Mouse (Mus musculus) heart, embryonic 11.5 days (tissue): Measurements from ENCODE around the gene Ripk3. TPM values are rescaled to one million over a fixed set of nuclear protein-coding genes. Genes with fewer than 3 reads are reported as not detected.

Experiments
- ATAC-seq: fragments of 200-750 bp; cut with Nextera tagmentation; replicated peaks from 2 replicates; pipeline ENCODE4 v1.8.0; 2017; ENCODE audit warnings: moderate library complexity; ENCODE audit not compliant: insufficient number of reproducible peaks, low FRiP score, low TSS enrichment
- H3K27ac ChIP-seq: fragments of 300-500 bp; sonication (generic); 2 replicates; pipeline ENCODE4 v1.5.1; 2014; ENCODE audit warnings: mild to moderate bottlenecking, low read depth, low read length
- H3K27me3 ChIP-seq: fragments of 300-500 bp; sonication (generic); 2 replicates; pipeline ENCODE4 v1.6.1; 2014; ENCODE audit warnings: mild to moderate bottlenecking, low read length, mixed read lengths; ENCODE audit not compliant: control insufficient read depth, insufficient read depth
- H3K36me3 ChIP-seq: fragments of 300-500 bp; sonication (generic); 2 replicates; pipeline ENCODE4 v1.6.1; 2014; ENCODE audit warnings: mild to moderate bottlenecking, low read length, moderate library complexity, mixed read lengths; ENCODE audit not compliant: control insufficient read depth, insufficient read depth
- H3K4me1 ChIP-seq: fragments of 300-500 bp; sonication (generic); 2 replicates; pipeline ENCODE4 v1.6.1; 2014; ENCODE audit warnings: low read length; ENCODE audit not compliant: control insufficient read depth, insufficient read depth
- H3K4me2 ChIP-seq: fragments of 300-500 bp; sonication (generic); 2 replicates; pipeline ENCODE4 v1.6.1; 2014; ENCODE audit warnings: mild to moderate bottlenecking, moderate library complexity
- H3K4me3 ChIP-seq: fragments of 300-500 bp; sonication (generic); 2 replicates; pipeline ENCODE4 v1.5.1; 2014; ENCODE audit warnings: low read depth, low read length
- H3K9ac ChIP-seq: fragments of 300-500 bp; sonication (generic); 2 replicates; pipeline ENCODE4 v1.6.1; 2014; ENCODE audit warnings: mild to moderate bottlenecking, low read depth, low read length, moderate library complexity
- H3K9me3 ChIP-seq: fragments of 300-500 bp; sonication (generic); replicated peaks from 2 replicates; pipeline ENCODE4 v1.6.1; 2016; ENCODE audit warnings: low read length; ENCODE audit not compliant: control insufficient read depth
- WGBS: fragments of 180-500 bp; shearing (Covaris S2); extraction: QIAGEN DNeasy Blood & Tissue Kit; methylation state at CpG from one replicate; pipeline ENCODE4 v1.1.7; 2014; ENCODE audit not compliant: insufficient replicate concordance; 5-methylcytosine and 5-hydroxymethylcytosine counted together
- polyA plus RNA-seq: library from polyadenylated mRNA; unstranded; fragments of >200 nt; fragmentation: Nextera tagmentation; extraction: Ambion mirVana; gene quantifications from 2 replicates; pipeline ENCODE4 v1.2.1, GENCODE M21; 2014

The Ripk3 gene
- polyA plus RNA-seq, 1 experiment from 2014 or later: 19.6 TPM

DNA sequence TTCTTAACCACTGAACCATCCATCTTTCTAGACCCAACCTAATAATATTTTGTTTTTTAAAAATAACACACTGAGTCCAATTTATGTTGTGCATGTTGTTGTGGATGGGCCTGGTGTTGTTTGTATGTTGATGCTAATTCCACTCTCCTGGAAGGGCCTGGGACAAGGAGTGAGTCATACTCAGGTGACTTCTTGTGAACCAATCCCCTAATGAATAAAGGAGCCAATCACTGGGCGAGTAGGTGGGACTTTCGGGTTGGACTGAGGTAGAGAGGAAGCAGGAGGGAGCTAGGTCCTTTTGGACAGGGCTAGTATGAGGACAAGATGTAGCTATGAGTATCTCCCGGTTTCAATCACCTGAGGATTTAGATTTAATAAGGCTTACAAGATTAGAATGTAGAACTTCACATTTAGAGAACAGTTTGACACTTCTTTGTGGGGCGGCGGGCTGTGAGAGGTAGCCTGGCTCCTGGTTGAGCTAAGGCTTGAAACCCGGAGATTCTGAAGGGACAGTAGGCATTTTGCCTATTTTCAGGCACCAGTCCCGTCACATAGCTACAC is 31.3 kb upstream of the Ripk3 start:
- no peak overlapping the region for H3K4me2 ChIP-seq
- H3K36me3 ChIP-seq: no peaks in the 10 kb centered on the region
- ATAC-seq: no peak
- H3K9ac ChIP-seq: no peak overlapping the region
- H3K4me1 ChIP-seq: peaks cover 8% of the 10 kb centered on the region
- H3K9me3 ChIP-seq: no peaks in the 10 kb centered on the region
- no peak overlapping the region for H3K4me3 ChIP-seq
- no peak overlapping the region for H3K27ac ChIP-seq
- WGBS: 70% methylated on average over 7 of the region's 7 CpGs
- no peaks in the 10 kb centered on the region for H3K27me3 ChIP-seq

DNA sequence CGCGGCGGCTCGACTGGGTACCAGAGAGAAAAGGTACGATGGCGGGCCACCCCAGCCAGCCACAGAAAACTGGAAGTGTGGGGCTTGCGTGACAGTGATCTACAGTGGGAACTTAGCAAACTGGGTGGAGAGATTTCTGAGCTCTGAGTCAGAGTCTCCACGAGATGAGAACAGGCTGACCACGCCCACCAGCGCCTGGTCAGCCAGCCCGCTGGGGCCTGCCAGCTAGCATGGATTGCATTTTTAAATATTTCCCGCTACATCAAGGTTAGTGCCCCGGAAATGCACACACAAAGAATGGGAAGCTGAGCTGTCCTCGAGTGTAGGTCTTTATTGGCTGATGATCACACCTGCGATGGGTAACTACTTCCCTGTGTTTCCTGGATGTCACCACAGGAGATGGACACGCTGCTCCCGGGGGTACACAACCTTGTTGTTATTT is 26.7 kb upstream of the Ripk3 start:
- no peaks in the 10 kb centered on the region for H3K36me3 ChIP-seq
- H3K27me3 ChIP-seq: no peaks in the 10 kb centered on the region
- peak; percentile 35; the same call in 1 of the 2 replicates for ATAC-seq
- H3K27ac ChIP-seq: no peak overlapping the region
- peak overlapping the region; percentile 60 for H3K4me2 ChIP-seq
- H3K4me1 ChIP-seq: no peaks in the 10 kb centered on the region
- WGBS: 22% methylated on average over 17 of the region's 17 CpGs
- peak overlapping the region; percentile 49 for H3K4me3 ChIP-seq
- no peaks in the 10 kb centered on the region for H3K9me3 ChIP-seq
- H3K9ac ChIP-seq: peak overlapping the region; percentile 59

- WGBS: 14% methylated on average over 16 of the region's 16 CpGs
- no peaks in the 10 kb centered on the region for H3K4me1 ChIP-seq
- no peak overlapping the region for H3K27ac ChIP-seq
- H3K27me3 ChIP-seq: no peaks in the 10 kb centered on the region
- no peaks in the 10 kb centered on the region for H3K36me3 ChIP-seq
- no peak for ATAC-seq
- no peaks in the 10 kb centered on the region for H3K9me3 ChIP-seq
- peak overlapping the region; percentile 60 for H3K4me2 ChIP-seq
- H3K9ac ChIP-seq: peak overlapping the region; percentile 59
- peak overlapping the region; percentile 49 for H3K4me3 ChIP-seq
Measured at GRCm38 (mm10) chr14:55814885-55815284, 26.2 kb upstream of the Ripk3 start.

GRCm38 (mm10) chr14:55795380-55796163 is 6.9 kb upstream of the Ripk3 start:
- Histone ChIP-seq H3K9ac (no peak overlapping the region), H3K36me3 (no peaks in the 10 kb centered on the region), H3K4me1 (no peaks in the 10 kb centered on the region), H3K27me3 (no peaks in the 10 kb centered on the region), H3K9me3 (no peaks in the 10 kb centered on the region), H3K4me3 (no peak overlapping the region), H3K4me2 (no peak overlapping the region), H3K27ac (no peak overlapping the region)
- no peak for ATAC-seq
- WGBS: 69% methylated on average over 15 of the region's 15 CpGs

DNA sequence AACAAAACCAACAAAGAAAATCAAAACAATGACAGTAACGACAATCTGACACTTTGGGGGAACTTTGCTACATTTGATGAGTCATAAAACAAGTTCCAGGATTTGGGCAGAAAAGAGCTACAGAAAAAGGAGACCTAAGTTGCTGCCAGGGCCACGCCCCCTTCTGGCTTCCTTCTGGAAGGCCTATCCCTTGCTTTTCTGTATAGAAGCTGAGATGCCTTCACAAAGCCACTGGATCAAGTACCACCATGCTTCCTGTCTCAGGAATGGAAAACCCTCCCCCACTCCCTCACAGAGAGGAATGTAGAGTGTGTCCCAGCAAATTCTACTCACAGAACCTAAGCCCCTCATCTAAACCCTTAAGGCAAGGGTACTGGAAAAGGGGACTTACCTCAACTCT is 5.3 kb upstream of the Ripk3 start:
- ATAC-seq: no peak
- Histone ChIP-seq H3K27ac (no peak overlapping the region), H3K9ac (no peak overlapping the region), H3K4me2 (no peak overlapping the region), H3K9me3 (no peaks in the 10 kb centered on the region), H3K4me1 (no peaks in the 10 kb centered on the region), H3K27me3 (peaks cover 3% of the 10 kb centered on the region), H3K4me3 (no peak overlapping the region), H3K36me3 (no peaks in the 10 kb centered on the region)
- 57% methylated on average over 2 of the region's 2 CpGs for WGBS

GRCm38 (mm10) chr14:55793461-55793860 is 4.8 kb upstream of the Ripk3 start:
- H3K9ac ChIP-seq: no peak overlapping the region
- H3K27ac ChIP-seq: no peak overlapping the region
- H3K4me3 ChIP-seq: no peak overlapping the region
- no peaks in the 10 kb centered on the region for H3K9me3 ChIP-seq
- ATAC-seq: no peak
- H3K4me2 ChIP-seq: no peak overlapping the region
- no peaks in the 10 kb centered on the region for H3K36me3 ChIP-seq
- 56% methylated on average over 2 of the region's 2 CpGs for WGBS
- peaks cover 8% of the 10 kb centered on the region for H3K27me3 ChIP-seq
- no peaks in the 10 kb centered on the region for H3K4me1 ChIP-seq

- Histone ChIP-seq H3K4me2 (peak overlapping the region; percentile 74), H3K27me3 (peaks cover 57% of the 10 kb centered on the region)
Measured at GRCm38 (mm10) chr14:55787731-55788130, 934 bp downstream of the Ripk3 start.

GRCm38 (mm10) chr14:55785195-55785594 is 3.5 kb downstream of the Ripk3 start:
- H3K4me3 ChIP-seq: no peak overlapping the region
- H3K9ac ChIP-seq: no peak overlapping the region
- H3K27me3 ChIP-seq: peaks cover 70% of the 10 kb centered on the region
- no peaks in the 10 kb centered on the region for H3K36me3 ChIP-seq
- ATAC-seq: no peak
- peaks cover 12% of the 10 kb centered on the region; the same call in 1 of the 2 replicates for H3K4me1 ChIP-seq
- H3K4me2 ChIP-seq: no peak overlapping the region
- H3K9me3 ChIP-seq: no peaks in the 10 kb centered on the region
- 25% methylated on average over 6 of the region's 6 CpGs for WGBS
- H3K27ac ChIP-seq: no peak overlapping the region

More at GRCm38 (mm10) chr14:55787731-55788130, 934 bp downstream of the Ripk3 start:
- ATAC-seq: no peak
- Histone ChIP-seq H3K9me3 (no peaks in the 10 kb centered on the region), H3K4me3 (peak overlapping the region; percentile 41; the same call in 1 of the 2 replicates), H3K27ac (no peak overlapping the region), H3K4me1 (0 out of 2 replicates have a peak, but pooled peaks cover 8% of the 10 kb centered on the region), H3K9ac (no peak overlapping the region; the same call in 1 of the 2 replicates), H3K36me3 (no peaks in the 10 kb centered on the region)
- 28% methylated on average over 11 of the region's 11 CpGs for WGBS
